Mouse (Mus musculus): ENCODE results near the gene Fbxo2.
"Not testable (repeated sequence)": the region's sequence is repeated elsewhere in the genome, so short reads cannot be mapped to it uniquely, and the experiment has no call there.

Fbxo2 gene

GRCm38 (mm10) chr4:148147714-148148113, 12.7 kb upstream of the Fbxo2 start:
- DNase-seq = no peak

GRCm38 (mm10) chr4:148149540-148149939, 10.9 kb upstream of the Fbxo2 start:
- no peak for DNase-seq

- no peak for DNase-seq
Observed at GRCm38 (mm10) chr4:148150242-148150641, 10.2 kb upstream of the Fbxo2 start.

GRCm38 (mm10) chr4:148150953-148151266, 9.5 kb upstream of the Fbxo2 start:
- DNase-seq = no peak

GRCm38 (mm10) chr4:148151267-148152168, 8.9 kb upstream of the Fbxo2 start, which contains the start of gene Fbxo6:
Gene Fbxo6, minus strand, starts transcription at chr4:148152140.
- peak; percentile 92 for DNase-seq

GRCm38 (mm10) chr4:148152547-148152946, 7.9 kb upstream of the Fbxo2 start:
- DNase-seq = no peak

GRCm38 (mm10) chr4:148154006-148154405, 6.4 kb upstream of the Fbxo2 start:
- DNase-seq = no peak

- peak; percentile 68 for DNase-seq
Observed at GRCm38 (mm10) chr4:148154982-148155381, 5.4 kb upstream of the Fbxo2 start.

- no peak for DNase-seq
Observed at GRCm38 (mm10) chr4:148158436-148159348, 1.7 kb upstream of the Fbxo2 start.

GRCm38 (mm10) chr4:148159544-148160435, 631 bp upstream of the Fbxo2 start:
- peak; percentile 96 for DNase-seq

GRCm38 (mm10) chr4:148164002-148164439, 3.6 kb downstream of the Fbxo2 start:
- peak; percentile 86 for DNase-seq

- DNase-seq = no peak
Observed at GRCm38 (mm10) chr4:148164461-148164860, 4.0 kb downstream of the Fbxo2 start.

GRCm38 (mm10) chr4:148165551-148165950, 5.1 kb downstream of the Fbxo2 start:
- DNase-seq = no peak

- DNase-seq = no peak
Observed at GRCm38 (mm10) chr4:148166431-148166830, 6.0 kb downstream of the Fbxo2 start.

GRCm38 (mm10) chr4:148166986-148167385, 6.6 kb downstream of the Fbxo2 start:
- DNase-seq = peak; percentile 87

GRCm38 (mm10) chr4:148168287-148168686, 7.9 kb downstream of the Fbxo2 start:
- DNase-seq = peak; percentile 76

GRCm38 (mm10) chr4:148169586-148169985, 9.2 kb downstream of the Fbxo2 start:
- no peak for DNase-seq

GRCm38 (mm10) chr4:148170842-148171241, 10.4 kb downstream of the Fbxo2 start:
- peak; percentile 58 for DNase-seq

- no peak for DNase-seq
Observed at GRCm38 (mm10) chr4:148171261-148171660, 10.8 kb downstream of the Fbxo2 start.

- no peak for DNase-seq
Observed at GRCm38 (mm10) chr4:148173811-148174494, 13.5 kb downstream of the Fbxo2 start.

- DNase-seq = no peak
Observed at GRCm38 (mm10) chr4:148174495-148174862, 14.1 kb downstream of the Fbxo2 start.

GRCm38 (mm10) chr4:148176603-148177002, 16.2 kb downstream of the Fbxo2 start:
- DNase-seq = not testable (repeated sequence)

All from kidney, postnatal 10 days (tissue).